Mouse (Mus musculus): ENCODE data around the gene Ccdc106.
"Not testable (repeated sequence)": the region's sequence is repeated elsewhere in the genome, so short reads cannot be mapped to it uniquely, and the experiment has no call there.

Ccdc106 gene

GRCm38 (mm10) chr7:5015118-5016001 is 5.0 kb upstream of the Ccdc106 start, which contains the start of gene Gm44973:
Gm44973 (plus strand) TSS chr7:5015496.
- DNase-seq (ENCODE audit: low spot score in 2 of 2), result peak; percentile 90 to 95

GRCm38 (mm10) chr7:5016057-5016456 is 4.3 kb upstream of the Ccdc106 start:
- DNase-seq (ENCODE audit: low spot score in 2 of 2), result no peak

DNA sequence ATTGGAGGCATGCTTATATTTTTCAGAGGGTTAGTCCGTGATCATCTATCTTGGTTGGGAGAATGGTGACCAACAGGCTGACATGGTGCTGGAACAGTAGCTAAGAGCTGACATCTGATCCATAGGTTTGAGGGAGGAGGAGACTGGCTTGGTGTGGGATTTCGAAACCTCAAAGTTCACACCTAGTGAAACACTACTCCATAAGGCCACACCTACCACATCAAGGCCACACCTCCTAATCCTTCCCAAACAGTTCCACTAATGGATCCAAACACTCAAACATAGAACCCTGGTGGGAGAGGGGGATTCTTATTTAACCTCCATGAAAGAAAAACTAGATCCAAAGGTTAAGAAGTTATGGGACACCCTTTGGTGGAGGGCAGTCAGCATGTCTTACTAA is 3.4 kb upstream of the Ccdc106 start:
- DNase-seq (ENCODE audit: low spot score in 2 of 2), result no peak

- DNase-seq (ENCODE audit: low spot score in 2 of 2), result no peak
Measured at GRCm38 (mm10) chr7:5017352-5017751, 3.0 kb upstream of the Ccdc106 start.

DNA sequence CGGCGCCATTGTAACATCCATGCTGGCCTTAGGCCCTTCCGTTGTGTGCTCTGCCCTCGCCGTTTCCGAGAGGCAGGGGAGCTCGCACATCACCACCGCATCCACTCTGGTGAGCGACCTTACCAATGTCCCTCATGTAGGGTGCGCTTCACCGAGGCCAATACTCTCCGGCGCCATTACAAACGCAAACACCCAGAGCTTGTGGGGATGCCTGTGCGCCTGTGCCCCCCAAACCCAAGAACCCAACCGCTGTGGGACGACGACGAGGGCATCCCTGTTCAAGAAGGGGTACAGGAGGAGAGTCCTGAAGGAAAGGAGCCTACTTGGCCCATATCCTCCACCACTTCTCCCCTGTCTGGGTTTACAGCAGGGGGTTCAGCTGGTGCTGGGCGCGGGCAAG is 2.4 kb upstream of the Ccdc106 start:
- no peak for DNase-seq (ENCODE audit: low spot score in 2 of 2)

- DNase-seq (ENCODE audit: low spot score in 2 of 2), result not testable (repeated sequence)
Measured at GRCm38 (mm10) chr7:5019576-5019975, 777 bp upstream of the Ccdc106 start.

GRCm38 (mm10) chr7:5020685-5021084 is 332 bp downstream of the Ccdc106 start:
- no peak for DNase-seq (ENCODE audit: low spot score in 2 of 2)

- DNase-seq (ENCODE audit: low spot score in 2 of 2), result no peak
Measured at GRCm38 (mm10) chr7:5021197-5021596, 844 bp downstream of the Ccdc106 start.

GRCm38 (mm10) chr7:5029543-5029942 is 9.2 kb downstream of the Ccdc106 start:
- DNase-seq (ENCODE audit: low spot score in 2 of 2), result no peak

- DNase-seq (ENCODE audit: low spot score in 2 of 2), result no peak
Measured at GRCm38 (mm10) chr7:5029946-5030345, 9.6 kb downstream of the Ccdc106 start.

- no peak for DNase-seq (ENCODE audit: low spot score in 2 of 2)
Measured at GRCm38 (mm10) chr7:5030554-5031275, 10.4 kb downstream of the Ccdc106 start.

DNA sequence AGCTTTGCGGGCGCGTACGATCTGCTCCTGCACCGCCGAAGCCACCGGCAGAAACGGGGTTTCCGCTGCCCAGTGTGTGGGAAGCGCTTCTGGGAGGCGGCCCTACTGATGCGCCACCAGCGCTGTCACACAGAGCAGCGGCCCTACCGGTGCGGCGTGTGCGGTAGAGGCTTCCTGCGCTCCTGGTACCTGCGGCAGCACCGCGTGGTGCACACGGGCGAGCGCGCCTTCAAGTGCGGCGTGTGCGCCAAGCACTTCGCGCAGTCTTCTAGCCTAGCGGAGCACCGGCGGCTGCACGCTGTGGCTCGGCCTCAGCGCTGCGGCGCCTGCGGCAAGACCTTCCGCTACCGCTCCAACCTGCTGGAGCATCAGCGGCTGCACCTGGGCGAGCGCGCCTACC is 11.1 kb downstream of the Ccdc106 start:
- DNase-seq (ENCODE audit: low spot score in 2 of 2), result no peak

- no peak for DNase-seq (ENCODE audit: low spot score in 2 of 2)
Measured at GRCm38 (mm10) chr7:5033818-5034217, 13.5 kb downstream of the Ccdc106 start, which contains the start of gene 4632433K11Rik. 4632433K11Rik (plus strand) TSS chr7:5034118.

DNA sequence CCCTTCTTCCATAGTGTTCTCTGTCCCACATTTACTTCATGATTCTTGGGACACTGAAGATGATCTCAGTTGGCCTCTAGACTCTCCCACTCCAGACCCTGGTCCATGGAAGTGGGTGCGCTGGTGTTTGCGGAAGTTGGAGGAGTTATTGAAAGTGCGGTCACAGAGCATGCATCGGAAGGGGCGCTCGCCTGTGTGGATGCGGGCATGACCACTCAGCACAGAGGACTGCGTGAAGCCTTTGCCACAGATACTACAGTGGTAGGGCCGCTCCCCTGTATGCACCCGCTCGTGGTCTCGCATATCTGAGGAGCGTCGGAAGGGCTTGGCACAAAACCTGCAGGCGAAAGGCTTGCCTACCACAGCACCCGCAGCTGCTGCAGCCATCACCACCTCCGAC is 15.3 kb downstream of the Ccdc106 start:
- DNase-seq (ENCODE audit: low spot score in 2 of 2), result no peak

DNA sequence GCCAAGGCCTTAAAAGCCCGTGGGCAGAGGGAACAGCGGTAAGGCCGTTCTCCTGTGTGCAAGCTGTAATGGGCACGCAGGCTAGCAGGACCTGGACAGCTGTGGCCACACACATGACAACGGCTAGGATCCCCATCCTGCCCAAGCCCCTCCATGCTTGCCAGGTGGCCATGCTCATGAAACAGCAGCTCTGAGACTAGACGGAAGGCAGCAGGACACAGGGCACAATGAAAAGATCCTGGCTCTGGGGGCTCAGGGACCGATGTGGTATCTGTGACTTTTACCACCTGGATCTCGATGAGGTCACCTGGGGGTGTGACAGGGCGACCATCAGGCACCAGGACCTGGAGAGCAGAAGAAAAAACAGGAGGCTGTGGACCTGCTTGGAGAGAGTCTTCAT is 15.8 kb downstream of the Ccdc106 start:
- no peak for DNase-seq (ENCODE audit: low spot score in 2 of 2)

DNA sequence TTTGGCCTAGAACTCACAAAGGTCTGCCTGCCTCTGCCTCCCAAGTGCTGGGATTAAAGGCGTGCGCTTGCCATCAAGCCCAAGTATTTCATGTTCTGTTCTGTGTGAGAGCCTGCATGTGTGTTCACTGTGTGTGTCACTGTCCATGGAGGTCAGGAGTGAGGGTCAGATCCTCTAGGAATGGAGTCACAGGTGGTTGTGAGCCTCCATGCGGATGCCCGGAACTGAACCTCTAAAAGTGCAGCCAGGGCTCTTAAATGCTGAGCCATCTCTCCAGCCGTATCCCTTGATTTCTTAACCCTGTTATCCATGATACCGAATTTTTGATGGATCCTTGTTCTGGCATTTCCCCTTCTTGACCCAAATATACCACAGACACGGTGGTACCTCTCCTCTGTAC is 16.7 kb downstream of the Ccdc106 start:
- DNase-seq (ENCODE audit: low spot score in 2 of 2), result no peak

DNA sequence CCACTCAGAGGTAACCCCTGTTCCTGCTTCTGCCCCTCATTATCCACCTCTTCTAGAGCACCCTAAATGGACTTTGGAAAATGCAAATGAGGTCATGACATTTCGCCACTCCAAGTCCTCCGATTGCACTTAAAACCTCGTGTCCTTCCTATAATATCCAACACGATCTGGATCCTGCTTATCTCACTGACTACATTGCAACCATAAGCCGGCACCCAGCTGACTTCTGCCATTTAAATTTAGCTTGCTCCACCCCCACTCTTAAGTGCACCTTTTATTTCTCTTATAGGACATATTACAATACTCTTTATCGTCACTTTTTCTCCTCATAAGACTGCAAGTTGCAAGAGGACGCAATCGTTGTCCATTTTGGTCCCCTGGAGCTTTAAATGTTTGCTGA is 17.1 kb downstream of the Ccdc106 start:
- DNase-seq (ENCODE audit: low spot score in 2 of 2), result no peak

DNA sequence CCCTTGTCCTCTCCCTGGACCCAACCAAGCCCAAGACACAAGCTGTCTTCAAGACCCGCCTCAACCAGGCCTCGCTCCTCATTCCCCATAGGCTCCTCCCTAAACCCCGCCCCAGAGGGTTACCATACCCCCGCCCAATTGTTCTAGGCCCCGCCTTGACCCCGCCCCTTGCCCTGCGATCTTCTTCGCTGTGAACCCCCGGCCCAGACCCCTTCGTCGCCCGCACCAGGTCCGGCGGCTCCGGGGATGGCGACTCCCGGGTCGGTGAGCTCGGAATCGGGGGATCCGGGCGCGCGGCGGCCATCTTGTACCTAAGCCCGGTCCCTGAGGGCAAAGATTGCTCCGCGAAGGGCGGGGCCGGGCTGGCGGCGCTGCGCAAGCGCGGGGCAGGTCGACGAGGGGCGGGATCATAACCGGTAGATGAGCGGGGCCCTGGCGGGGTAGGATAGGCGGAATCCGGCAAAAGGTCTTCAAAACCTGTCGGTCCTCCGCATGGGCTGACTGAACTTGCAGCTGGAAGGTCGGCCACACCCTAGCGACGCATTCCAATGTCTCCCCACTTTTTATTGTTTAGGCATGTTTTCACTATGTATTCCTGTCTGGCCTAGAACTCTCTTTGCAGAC is 17.9 kb downstream of the Ccdc106 start, which contains the start of gene Zfp784:
TSS of gene Zfp784 (minus strand) at position 338 of the 624 bp plus-strand sequence.
- peak; percentile 91 to 95 for DNase-seq (ENCODE audit: low spot score in 2 of 2)

DNA sequence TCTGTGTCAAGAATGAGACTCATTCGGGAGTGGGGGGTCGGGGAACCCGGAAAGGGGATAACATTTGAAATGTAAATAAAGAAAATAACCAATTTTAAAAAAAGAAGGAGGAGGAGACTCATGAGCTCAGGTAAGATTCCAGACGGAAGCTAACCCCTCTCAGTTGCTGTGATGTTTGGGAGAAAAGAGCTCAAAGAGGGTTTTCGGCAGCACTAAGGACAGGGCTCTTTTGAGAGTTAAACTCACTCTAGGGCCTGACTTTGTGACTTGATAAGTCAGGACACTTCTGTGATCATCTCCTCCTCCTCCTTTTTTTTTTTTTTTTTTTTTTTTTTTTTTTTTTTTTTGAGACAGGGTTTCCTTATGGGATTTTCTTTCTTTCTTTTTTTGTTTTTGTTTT is 18.6 kb downstream of the Ccdc106 start:
- DNase-seq (ENCODE audit: low spot score in 2 of 2), result no peak

DNA sequence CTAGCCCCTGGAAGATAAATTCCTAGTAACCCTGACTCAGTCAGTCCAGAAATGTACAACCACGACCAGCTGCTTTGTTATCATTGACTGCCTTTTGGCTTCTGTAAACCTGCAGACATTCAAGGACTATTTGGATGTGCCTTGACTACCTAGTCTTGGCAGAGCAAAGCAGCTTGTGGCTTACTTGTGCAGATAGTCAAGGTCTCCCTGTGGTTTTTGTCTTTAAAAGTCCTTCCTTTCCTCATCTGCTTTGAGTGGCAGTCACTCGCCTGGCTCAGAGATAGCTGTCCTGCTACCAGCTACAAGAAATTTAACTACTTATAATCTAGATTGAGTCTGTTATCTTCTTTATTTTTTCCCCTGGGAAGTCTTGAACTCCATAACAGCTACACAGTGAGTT is 24.6 kb downstream of the Ccdc106 start:
- no peak for DNase-seq (ENCODE audit: low spot score in 2 of 2)

DNA sequence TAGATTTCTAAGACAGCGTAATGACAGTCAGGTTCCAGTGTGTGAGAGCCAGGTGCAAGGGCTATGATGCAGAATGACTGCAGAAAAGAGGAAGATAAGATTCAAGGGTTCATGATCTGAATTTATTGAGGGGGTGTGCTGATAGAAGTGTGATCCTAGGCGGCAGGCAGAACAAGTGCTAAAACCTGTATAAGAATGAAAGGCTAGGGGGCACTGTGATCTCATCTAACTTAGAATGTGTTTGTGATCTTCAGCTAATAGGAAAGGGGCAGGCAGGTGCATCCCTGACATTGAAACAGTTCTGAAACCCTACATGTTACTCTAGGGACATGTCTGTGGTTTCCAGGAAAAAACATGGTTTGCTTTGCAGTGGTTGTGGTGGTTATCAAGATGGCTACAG is 25.8 kb downstream of the Ccdc106 start:
- no peak for DNase-seq (ENCODE audit: low spot score in 2 of 2)

DNA sequence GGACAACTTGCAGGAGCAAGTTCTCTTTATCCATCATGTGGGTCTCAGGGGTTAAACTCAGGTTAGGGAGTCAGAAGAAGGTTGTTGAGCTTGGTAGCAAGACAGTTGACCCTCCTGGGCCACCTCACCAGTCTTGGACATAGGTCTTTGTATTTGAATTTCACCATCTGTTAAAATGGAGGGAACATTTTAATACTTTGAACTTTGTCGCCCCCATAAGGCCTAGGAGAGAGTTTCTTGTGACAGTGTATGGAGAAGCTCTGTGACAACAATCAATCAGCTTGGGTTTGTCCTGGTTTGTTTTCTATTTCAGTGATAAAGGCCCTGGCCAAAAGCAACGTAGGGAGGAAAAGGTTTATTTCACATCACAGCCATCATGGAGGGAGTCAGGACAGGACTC is 27.0 kb downstream of the Ccdc106 start:
- DNase-seq (ENCODE audit: low spot score in 2 of 2), result no peak

Data from frontal cortex, postnatal 36 days (tissue).